Mouse (Mus musculus) heart, embryonic 12.5 days (tissue): ENCODE measurements around the gene Rexo2. TPM values are rescaled to one million over a fixed set of nuclear protein-coding genes. Genes with fewer than 3 reads are reported as not detected.

Source experiments
- ATAC-seq: fragments of 200-750 bp; cut with Nextera tagmentation; 2 replicates; pipeline ENCODE4 v1.8.0; 2017; ENCODE audit warnings: moderate TSS enrichment, moderate library complexity; ENCODE audit not compliant: insufficient number of reproducible peaks, low FRiP score
- H3K27ac ChIP-seq: fragments of 300-500 bp; sonication (generic); 2 replicates; pipeline ENCODE4 v1.5.1; 2016; ENCODE audit warnings: mild to moderate bottlenecking, moderate library complexity; ENCODE audit not compliant: poor library complexity, severe bottlenecking
- H3K27me3 ChIP-seq: fragments of 300-500 bp; sonication (generic); replicated peaks from 2 replicates; pipeline ENCODE4 v1.6.1; 2016; ENCODE audit warnings: mild to moderate bottlenecking, moderate library complexity
- H3K36me3 ChIP-seq: fragments of 300-500 bp; sonication (generic); 2 replicates; pipeline ENCODE4 v1.6.1; 2016; ENCODE audit warnings: mild to moderate bottlenecking, moderate library complexity
- H3K4me1 ChIP-seq: fragments of 300-500 bp; sonication (generic); replicated peaks from 2 replicates; pipeline ENCODE4 v1.6.1; 2016; ENCODE audit warnings: mild to moderate bottlenecking
- H3K4me2 ChIP-seq: fragments of 300-500 bp; sonication (generic); 2 replicates; pipeline ENCODE4 v1.6.1; 2016; ENCODE audit warnings: mild to moderate bottlenecking, moderate library complexity
- H3K4me3 ChIP-seq: fragments of 300-500 bp; sonication (generic); 2 replicates; pipeline ENCODE4 v1.5.1; 2016; ENCODE audit warnings: mild to moderate bottlenecking
- H3K9ac ChIP-seq: fragments of 300-500 bp; sonication (generic); 2 replicates; pipeline ENCODE4 v1.6.1; 2016; ENCODE audit warnings: mild to moderate bottlenecking, moderate library complexity
- H3K9me3 ChIP-seq: fragments of 300-500 bp; sonication (generic); replicated peaks from 2 replicates; pipeline ENCODE4 v1.6.1; 2016; ENCODE audit warnings: mild to moderate bottlenecking, moderate library complexity
- WGBS: fragments of 180-500 bp; shearing (Covaris S2); methylation state at CpG from one replicate; pipeline ENCODE4 v1.1.7; 2016; 5-methylcytosine and 5-hydroxymethylcytosine counted together
- polyA plus RNA-seq: library from polyadenylated mRNA; unstranded; fragments of >200 nt; fragmentation: Nextera tagmentation; extraction: Ambion mirVana; gene quantifications from 2 replicates; pipeline ENCODE4 v1.2.1, GENCODE M21; 2016

The Rexo2 gene
- polyA plus RNA-seq, 1 experiment from 2014 or later, result 96.4 TPM

GRCm38 (mm10) chr9:48501192-48501591 is 20.8 kb upstream of the Rexo2 start:
- no peak overlapping the region for H3K27ac ChIP-seq
- no peak overlapping the region for H3K9ac ChIP-seq
- no peaks in the 10 kb centered on the region for H3K9me3 ChIP-seq
- no peak for ATAC-seq
- no peaks in the 10 kb centered on the region for H3K36me3 ChIP-seq
- H3K4me2 ChIP-seq, result no peak overlapping the region
- no peak overlapping the region for H3K4me3 ChIP-seq
- H3K27me3 ChIP-seq, result peaks cover 18% of the 10 kb centered on the region; the same call in 1 of the 2 replicates
- H3K4me1 ChIP-seq, result no peaks in the 10 kb centered on the region; the same call in 1 of the 2 replicates
- 70% methylated on average over 7 of the region's 7 CpGs for WGBS

- peak overlapping the region; percentile 91 for H3K27ac ChIP-seq
- 4% methylated on average over 34 of the region's 34 CpGs for WGBS
- ATAC-seq, result peak; percentile 65; the same call in 1 of the 2 replicates
These were observed 15.1 kb upstream of the Rexo2 start for GRCm38 (mm10) chr9:48495548-48495932.

GRCm38 (mm10) chr9:48494817-48495547 is 14.6 kb upstream of the Rexo2 start, which contains the start of the genes Rbm7 and Gm5617:
Gene Rbm7, minus strand, starts transcription at chr9:48495299.
Gene Gm5617, plus strand, starts transcription at chr9:48495442.
- H3K4me3 ChIP-seq, result peak within 1 kb of the TSS; percentile 97
- H3K4me2 ChIP-seq, result peak within 1 kb of the TSS; percentile 83
- ATAC-seq, result peak; percentile 100
- peaks cover 20% of the 10 kb centered on the region for H3K4me1 ChIP-seq
- H3K9me3 ChIP-seq, result no peaks in the 10 kb centered on the region
- H3K9ac ChIP-seq, result peak within 1 kb of the TSS; percentile 96
- H3K27ac ChIP-seq, result peak within 1 kb of the TSS; percentile 91
- peaks cover 27% of the 10 kb centered on the region for H3K36me3 ChIP-seq
- 0 out of 2 replicates have a peak, but pooled peaks cover 12% of the 10 kb centered on the region for H3K27me3 ChIP-seq
- 0% methylated on average over 72 of the region's 72 CpGs for WGBS

More at GRCm38 (mm10) chr9:48495548-48495932, 15.1 kb upstream of the Rexo2 start:
- Histone ChIP-seq H3K4me2 (peak overlapping the region; percentile 83), H3K4me1 (peaks cover 20% of the 10 kb centered on the region), H3K36me3 (peaks cover 23% of the 10 kb centered on the region), H3K27me3 (0 out of 2 replicates have a peak, but pooled peaks cover 12% of the 10 kb centered on the region), H3K9ac (peak overlapping the region; percentile 96), H3K4me3 (peak overlapping the region; percentile 97), H3K9me3 (no peaks in the 10 kb centered on the region)

- Histone ChIP-seq H3K9ac (peak overlapping the region; percentile 57; the same call in 1 of the 2 replicates), H3K27me3 (no peaks in the 10 kb centered on the region), H3K4me3 (peak overlapping the region; percentile 79), H3K4me1 (peaks cover 12% of the 10 kb centered on the region), H3K9me3 (no peaks in the 10 kb centered on the region), H3K4me2 (peak overlapping the region; percentile 93), H3K36me3 (peaks cover 19% of the 10 kb centered on the region), H3K27ac (no peak overlapping the region)
- no peak for ATAC-seq
- 26% methylated on average over 20 of the region's 20 CpGs for WGBS
These were observed 1.1 kb upstream of the Rexo2 start for GRCm38 (mm10) chr9:48481214-48482134.

- peak; percentile 54 for ATAC-seq
- 6% methylated on average over 25 of the region's 25 CpGs for WGBS
- no peak overlapping the region for H3K27ac ChIP-seq
These were observed 499 bp downstream of the Rexo2 start for GRCm38 (mm10) chr9:48479838-48480410.

GRCm38 (mm10) chr9:48478808-48479207 is 1.6 kb downstream of the Rexo2 start:
- 68% methylated on average over 4 of the region's 4 CpGs for WGBS

More at GRCm38 (mm10) chr9:48479838-48480410, 499 bp downstream of the Rexo2 start:
- no peaks in the 10 kb centered on the region for H3K9me3 ChIP-seq
- peak overlapping the region; percentile 92 for H3K9ac ChIP-seq
- no peaks in the 10 kb centered on the region for H3K27me3 ChIP-seq
- H3K4me3 ChIP-seq, result peak overlapping the region; percentile 79
- peaks cover 12% of the 10 kb centered on the region for H3K4me1 ChIP-seq
- peak overlapping the region; percentile 93 for H3K4me2 ChIP-seq
- H3K36me3 ChIP-seq, result peaks cover 25% of the 10 kb centered on the region

GRCm38 (mm10) chr9:48476236-48477165 is 3.9 kb downstream of the Rexo2 start:
- H3K27ac ChIP-seq, result no peak overlapping the region
- H3K27me3 ChIP-seq, result no peaks in the 10 kb centered on the region
- peaks cover 11% of the 10 kb centered on the region for H3K4me1 ChIP-seq
- no peak overlapping the region for H3K4me2 ChIP-seq
- ATAC-seq, result no peak
- no peak overlapping the region for H3K4me3 ChIP-seq
- WGBS, result 89% methylated on average over 10 of the region's 10 CpGs
- H3K9ac ChIP-seq, result no peak overlapping the region
- peaks cover 45% of the 10 kb centered on the region for H3K36me3 ChIP-seq
- no peaks in the 10 kb centered on the region for H3K9me3 ChIP-seq

More at GRCm38 (mm10) chr9:48478808-48479207, 1.6 kb downstream of the Rexo2 start:
- H3K4me1 ChIP-seq, result peaks cover 12% of the 10 kb centered on the region
- H3K27me3 ChIP-seq, result no peaks in the 10 kb centered on the region
- H3K9ac ChIP-seq, result no peak overlapping the region
- ATAC-seq, result no peak
- peaks cover 34% of the 10 kb centered on the region for H3K36me3 ChIP-seq
- no peak overlapping the region for H3K27ac ChIP-seq
- no peak overlapping the region for H3K4me3 ChIP-seq
- no peaks in the 10 kb centered on the region for H3K9me3 ChIP-seq
- H3K4me2 ChIP-seq, result no peak overlapping the region

- peaks cover under 1% of the 10 kb centered on the region; the same call in 1 of the 2 replicates for H3K4me1 ChIP-seq
- no peak overlapping the region for H3K9ac ChIP-seq
- no peaks in the 10 kb centered on the region for H3K9me3 ChIP-seq
- ATAC-seq, result no peak
- no peak overlapping the region for H3K4me3 ChIP-seq
- no peak overlapping the region for H3K4me2 ChIP-seq
- H3K36me3 ChIP-seq, result peaks cover 62% of the 10 kb centered on the region
- no peak overlapping the region for H3K27ac ChIP-seq
- H3K27me3 ChIP-seq, result no peaks in the 10 kb centered on the region
- 91% methylated on average over 9 of the region's 9 CpGs for WGBS
These were observed 6.1 kb downstream of the Rexo2 start for GRCm38 (mm10) chr9:48474367-48474766.

GRCm38 (mm10) chr9:48473131-48473530 is 7.3 kb downstream of the Rexo2 start:
- 92% methylated on average over 12 of the region's 12 CpGs for WGBS
- no peaks in the 10 kb centered on the region for H3K4me1 ChIP-seq
- no peaks in the 10 kb centered on the region for H3K27me3 ChIP-seq
- peaks cover 61% of the 10 kb centered on the region for H3K36me3 ChIP-seq
- no peak overlapping the region for H3K4me2 ChIP-seq
- H3K9me3 ChIP-seq, result no peaks in the 10 kb centered on the region
- ATAC-seq, result no peak
- H3K27ac ChIP-seq, result no peak overlapping the region
- H3K4me3 ChIP-seq, result no peak overlapping the region
- no peak overlapping the region for H3K9ac ChIP-seq
